ENCODE assay signal across 17 mouse cellular contexts in genomic region chr1:167448088-167448487, GRCm38 (mm10). TPM values are rescaled to one million over a fixed set of nuclear protein-coding genes. Genes with fewer than 3 reads are reported as not detected.
DNase-seq lines count a peak whose midpoint lies in the region; ATAC-seq and TF ChIP-seq lines count a peak whose summit lies in the region.
"Had no signal": no experiment of that assay in that cellular context is flagged by ENCODE, and none has a peak within 500 bp of the region (broad histone marks: within the 10 kb centered on the region; RNA-seq: fewer than 3 reads in every experiment).

No protein-coding gene starts in this region.

- ATAC-seq in forebrain, embryonic 12.5 days (ENCODE audit: low FRiP score): no peak
- ATAC-seq in forebrain, embryonic 11.5 days (replicated peaks; ENCODE audit: low FRiP score): no peak
- no peak for ATAC-seq in monocyte, adult 5-6 weeks (replicated peaks; ENCODE audit: insufficient number of reproducible peaks, low FRiP score, low TSS enrichment, poor library complexity, severe bottlenecking)

- no peak overlapping the region for H3K4me3 ChIP-seq in forebrain, embryonic 12.5 days (replicated peaks)
- no peak overlapping the region for H3K4me3 ChIP-seq in forebrain, embryonic 11.5 days (ENCODE audit: low read depth, low read length)
- no peak overlapping the region for H3K4me3 ChIP-seq in kidney, adult 2 months (ENCODE audit: insufficient read depth, low read depth, low read length)
- H3K4me3 ChIP-seq in E14TG2a.4 (replicated peaks; ENCODE audit: low read length): peak overlapping the region; percentile 37; the same call in 1 of the 2 replicates
- H3K4me3 ChIP-seq: limb, embryonic 13.5 days; lung, embryonic 15.5 days; midbrain, embryonic 12.5 days had no signal

- DNase-seq in forebrain, embryonic 11.5 days (ENCODE audit: low spot score): no peak
- peak; percentile 12 for DNase-seq in kidney, adult 2 months
- no peak for DNase-seq in kidney, postnatal 4 days
- DNase-seq in embryo, embryonic 11 days: peak; percentile 16
- DNase-seq in gastrocnemius, postnatal 10 days: no peak
- DNase-seq: adrenal gland, postnatal 36 days; cerebellum, adult 9-10 months; spleen, adult 18-20 months; thymus, adult 18-20 months had no signal

- H3K27me3 ChIP-seq in forebrain, embryonic 12.5 days: no peaks in the 10 kb centered on the region
- H3K27me3 ChIP-seq in forebrain, embryonic 11.5 days (ENCODE audit: control insufficient read depth, insufficient read depth, low read length): no peaks in the 10 kb centered on the region
- H3K27me3 ChIP-seq in kidney, adult 2 months (replicated peaks; ENCODE audit: control insufficient read depth, insufficient read depth, low read length): no peaks in the 10 kb centered on the region
- H3K27me3 ChIP-seq in E14TG2a.4 (ENCODE audit: insufficient read depth, low read length): peaks cover 63% of the 10 kb centered on the region
- H3K27me3 ChIP-seq: lung, embryonic 15.5 days had no signal

- H3K36me3 ChIP-seq in forebrain, embryonic 12.5 days (replicated peaks): no peaks in the 10 kb centered on the region
- H3K36me3 ChIP-seq in forebrain, embryonic 11.5 days (ENCODE audit: control insufficient read depth, insufficient read depth, low read length): no peaks in the 10 kb centered on the region
- no peaks in the 10 kb centered on the region for H3K36me3 ChIP-seq in kidney, adult 2 months (ENCODE audit: control insufficient read depth, insufficient read depth, low read length)
- no peaks in the 10 kb centered on the region for H3K36me3 ChIP-seq in E14TG2a.4 (ENCODE audit: insufficient read depth, low read length)
- H3K36me3 ChIP-seq: limb, embryonic 13.5 days; lung, embryonic 15.5 days; midbrain, embryonic 12.5 days had no signal

- TF ChIP-seq CTCF in kidney, adult 2 months (conservative IDR thresholded peaks at IDR 0.05; ENCODE audit: insufficient read depth, insufficient read length, low read depth, low read length): no peak; the same call in 1 of the 2 replicates
- 0 out of 2 replicates have a peak, but pooled peaks have one; percentile 2 for TF ChIP-seq CTCF in E14TG2a.4 (conservative IDR thresholded peaks at IDR 0.05; ENCODE audit: low read length)

- 0 out of 2 replicates have a peak overlapping the region, but pooled peaks have one; percentile 42 for H3K27ac ChIP-seq in forebrain, embryonic 12.5 days
- H3K27ac ChIP-seq in forebrain, embryonic 11.5 days (ENCODE audit: low read depth, low read length): no peak overlapping the region
- no peak overlapping the region for H3K27ac ChIP-seq in kidney, adult 2 months (ENCODE audit: insufficient read depth, low read depth, low read length)
- H3K27ac ChIP-seq: limb, embryonic 13.5 days; lung, embryonic 15.5 days; midbrain, embryonic 12.5 days had no signal

- H3K4me1 ChIP-seq in forebrain, embryonic 12.5 days: peaks cover 10% of the 10 kb centered on the region
- no peaks in the 10 kb centered on the region for H3K4me1 ChIP-seq in forebrain, embryonic 11.5 days (replicated peaks; ENCODE audit: control insufficient read depth, insufficient read depth, low read length)
- H3K4me1 ChIP-seq in kidney, adult 2 months (ENCODE audit: control insufficient read depth, insufficient read depth, low read length): no peaks in the 10 kb centered on the region
- peaks cover 37% of the 10 kb centered on the region for H3K4me1 ChIP-seq in E14TG2a.4 (replicated peaks; ENCODE audit: low read depth, low read length)
- H3K4me1 ChIP-seq: limb, embryonic 13.5 days; lung, embryonic 15.5 days; midbrain, embryonic 12.5 days had no signal

- no peak overlapping the region for H3K4me2 ChIP-seq in forebrain, embryonic 12.5 days
- H3K4me2 ChIP-seq in forebrain, embryonic 11.5 days (ENCODE audit: low read depth, low read length, severe bottlenecking): no peak overlapping the region
- H3K4me2 ChIP-seq: limb, embryonic 13.5 days; lung, embryonic 15.5 days; midbrain, embryonic 12.5 days had no signal

- no peaks in the 10 kb centered on the region for H3K9me3 ChIP-seq in forebrain, embryonic 12.5 days
- no peaks in the 10 kb centered on the region for H3K9me3 ChIP-seq in forebrain, embryonic 11.5 days (ENCODE audit: control insufficient read depth, low read length)
- peaks cover 4% of the 10 kb centered on the region; the same call in 1 of the 2 replicates for H3K9me3 ChIP-seq in E14TG2a.4 (ENCODE audit: low read length)
- H3K9me3 ChIP-seq: limb, embryonic 13.5 days; lung, embryonic 15.5 days; midbrain, embryonic 12.5 days had no signal

- WGBS in forebrain, embryonic 12.5 days: 61% methylated on average over 6 of the region's 6 CpGs
- 63% methylated on average over 6 of the region's 6 CpGs for WGBS in forebrain, embryonic 11.5 days
- 47% methylated on average over 6 of the region's 6 CpGs for WGBS in kidney, adult 2 months

- TF ChIP-seq POLR2A in kidney, adult 2 months (IDR thresholded peaks at IDR 0.05; ENCODE audit: low read depth, low read length): no peak

- H3K9ac ChIP-seq in forebrain, embryonic 12.5 days: no peak overlapping the region
- H3K9ac ChIP-seq in forebrain, embryonic 11.5 days (ENCODE audit: low read length): no peak overlapping the region
- H3K9ac ChIP-seq: limb, embryonic 13.5 days; lung, embryonic 15.5 days; midbrain, embryonic 12.5 days had no signal

RNA-seq across cellular contexts. Expression of gene Lrrc52, which starts 18.5 kb away (rescaled TPM):
- not detected in 2 replicates for polyA plus RNA-seq in forebrain, embryonic 12.5 days (2016; fragmentation: Nextera tagmentation; extraction: Ambion mirVana)
- not detected in 2 replicates for polyA plus RNA-seq in forebrain, embryonic 11.5 days (2014; fragmentation: Nextera tagmentation; extraction: Ambion mirVana)
- 3.0 and 3.6 TPM in 2 replicates for polyA plus RNA-seq in kidney, adult 2 months (2012; rRNA removed)
- total RNA-seq in monocyte, adult 5-6 weeks (2017): not detected in 3 replicates
- under 1 TPM; 0.21 to 0.23 TPM for total RNA-seq in gastrocnemius, postnatal 10 days (2021)
- total RNA-seq: granulocyte monocyte progenitor cell, adult 5-6 weeks; layer of hippocampus, postnatal 10 days had no signal
- polyA plus RNA-seq: midbrain, embryonic 12.5 days had no signal

RNA-seq across cellular contexts. Expression of gene Mgst3, which starts 54.4 kb away (rescaled TPM):
- polyA plus RNA-seq in forebrain, embryonic 12.5 days (2016; fragmentation: Nextera tagmentation; extraction: Ambion mirVana): 37.9 TPM in 2 replicates
- 51.8 and 54.0 TPM in 2 replicates for polyA plus RNA-seq in forebrain, embryonic 11.5 days (2014; fragmentation: Nextera tagmentation; extraction: Ambion mirVana)
- polyA plus RNA-seq in kidney, adult 2 months (2012; rRNA removed): 560 and 626 TPM in 2 replicates
- 0.43 to 3.1 TPM (median 3.0 TPM) in 3 replicates for total RNA-seq in monocyte, adult 5-6 weeks (2017)
- total RNA-seq in gastrocnemius, postnatal 10 days (2021): 10 to 100 TPM; 25.3 to 27.2 TPM

Comparison
In these comparisons a context has a peak if more than half of its experiments do, and no peak if none do; other contexts are left out.
1. DNase-seq: peak in kidney, adult 2 months (single experiment) and embryo, embryonic 11 days (single experiment); none in forebrain, embryonic 11.5 days (single experiment), kidney, postnatal 4 days (0 of 2) and gastrocnemius, postnatal 10 days (single experiment).
2. RNA of gene Mgst3, which starts 54.4 kb away (polyA plus RNA-seq): 560 to 626 TPM in kidney, adult 2 months; 51.8 to 54.0 TPM in forebrain, embryonic 11.5 days and 37.9 TPM in forebrain, embryonic 12.5 days; every median in the first group is over 10 times any median in the second.